Mouse (Mus musculus) gastrocnemius, postnatal 36 days (tissue): ENCODE measurements at regions not wholly inside any gene's neighbourhood (a gene's known extent, or its start where the extent isn't known, plus 50 kb on each side); places are given as distances from the start of the nearest gene placed in this dataset.
A peak's percentile ranks its signal among the peaks of the same experiment; 100 is the strongest.

Experiments used
- DNase-seq, 2 experiments: peaks; one replicate each; pipeline ENCODE4 v3.0.0; 2022
- intact Hi-C: fragments of 180-260 bp; cut with DNase I; formaldehyde crosslinking; loops from one replicate; pipeline ENCODE4 v1.15.1; 2025

DNA sequence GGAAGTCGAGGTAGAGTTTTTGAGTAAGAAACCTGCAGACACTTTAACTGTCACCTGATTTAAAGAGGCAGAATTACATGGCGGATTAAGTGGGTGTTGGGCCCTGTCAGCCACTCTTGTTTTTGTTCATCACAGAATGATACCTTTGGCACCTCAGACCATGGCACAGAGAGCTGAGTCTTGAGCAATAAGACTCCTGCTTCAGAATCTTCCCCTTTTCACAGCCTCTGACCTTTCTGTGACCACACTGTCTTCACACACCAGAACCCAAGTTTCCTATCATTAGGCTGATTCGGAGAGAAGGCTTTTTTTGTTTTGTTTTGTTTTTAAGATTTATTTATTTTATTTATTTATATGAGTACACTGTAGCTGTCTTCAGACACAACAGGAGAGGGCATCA, 192.8 kb downstream of the Gm10260 start:
- no peak for DNase-seq
- intact Hi-C loops, result no loop called here

DNA sequence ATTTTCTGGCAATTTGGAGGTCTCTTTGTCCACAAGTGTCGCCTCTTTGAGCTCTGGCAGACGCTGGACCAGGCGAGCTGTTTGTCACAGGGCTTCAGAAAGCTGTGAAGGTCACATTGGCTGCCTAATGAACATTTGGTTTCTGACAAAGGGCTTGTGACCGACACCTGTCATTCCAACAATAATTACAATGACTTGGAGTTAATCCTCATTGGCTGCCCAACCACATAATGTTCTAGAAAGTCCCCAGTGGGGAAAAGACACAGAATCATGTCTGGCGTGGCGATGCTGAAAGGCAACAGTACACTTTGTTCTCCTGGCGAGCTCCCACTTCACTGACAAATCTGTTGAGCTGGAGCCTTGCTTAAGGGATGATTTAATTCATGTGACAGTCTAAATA, 194.4 kb downstream of the Gm10260 start:
- peak in 1 of 2 experiments; percentile 76 for DNase-seq
- intact Hi-C loops, result no loop called here

DNA sequence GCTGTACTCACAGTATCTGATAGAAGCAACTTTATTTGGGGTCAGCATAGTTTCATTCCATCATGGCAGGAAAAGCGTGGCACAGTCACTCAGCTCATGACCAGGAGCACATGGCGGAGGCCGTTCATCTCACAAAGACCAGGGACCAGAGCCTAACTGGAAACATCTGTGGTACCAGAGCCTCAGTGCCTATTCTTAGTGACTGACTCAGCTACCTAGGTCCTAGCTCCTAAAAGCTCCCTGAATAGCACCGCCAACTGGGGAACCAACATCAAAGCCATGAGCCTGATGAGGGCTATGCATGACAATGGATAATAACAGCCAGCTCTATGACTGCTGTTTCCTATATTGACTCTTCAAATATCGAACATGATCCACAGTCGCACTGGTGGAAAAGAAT, 198.2 kb downstream of the Gm10260 start:
- intact Hi-C loops, result no loop called here

DNA sequence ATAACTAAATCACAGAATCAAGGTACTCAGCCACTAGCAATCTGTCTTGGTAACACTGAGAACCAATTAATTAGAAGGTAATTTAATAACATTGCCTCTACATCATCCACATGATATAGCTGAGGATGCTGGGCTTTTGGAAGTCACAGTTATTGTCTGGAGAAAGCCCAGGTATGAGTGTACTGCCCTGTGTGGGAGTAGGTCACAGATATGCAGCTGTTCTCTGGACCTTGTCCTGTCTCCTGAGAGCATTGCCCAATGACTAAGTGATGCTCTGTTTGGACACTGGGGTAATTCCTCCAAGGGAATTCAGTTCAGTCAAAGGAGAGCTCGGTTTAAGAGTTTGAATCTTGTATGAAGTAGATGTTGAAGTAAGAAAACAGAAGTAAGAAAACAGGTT, 199.6 kb downstream of the Gm10260 start:
- intact Hi-C loops, result no loop called here
- no peak for DNase-seq

More for the DNA sequence above, 198.2 kb downstream of the Gm10260 start:
- no peak for DNase-seq

DNA sequence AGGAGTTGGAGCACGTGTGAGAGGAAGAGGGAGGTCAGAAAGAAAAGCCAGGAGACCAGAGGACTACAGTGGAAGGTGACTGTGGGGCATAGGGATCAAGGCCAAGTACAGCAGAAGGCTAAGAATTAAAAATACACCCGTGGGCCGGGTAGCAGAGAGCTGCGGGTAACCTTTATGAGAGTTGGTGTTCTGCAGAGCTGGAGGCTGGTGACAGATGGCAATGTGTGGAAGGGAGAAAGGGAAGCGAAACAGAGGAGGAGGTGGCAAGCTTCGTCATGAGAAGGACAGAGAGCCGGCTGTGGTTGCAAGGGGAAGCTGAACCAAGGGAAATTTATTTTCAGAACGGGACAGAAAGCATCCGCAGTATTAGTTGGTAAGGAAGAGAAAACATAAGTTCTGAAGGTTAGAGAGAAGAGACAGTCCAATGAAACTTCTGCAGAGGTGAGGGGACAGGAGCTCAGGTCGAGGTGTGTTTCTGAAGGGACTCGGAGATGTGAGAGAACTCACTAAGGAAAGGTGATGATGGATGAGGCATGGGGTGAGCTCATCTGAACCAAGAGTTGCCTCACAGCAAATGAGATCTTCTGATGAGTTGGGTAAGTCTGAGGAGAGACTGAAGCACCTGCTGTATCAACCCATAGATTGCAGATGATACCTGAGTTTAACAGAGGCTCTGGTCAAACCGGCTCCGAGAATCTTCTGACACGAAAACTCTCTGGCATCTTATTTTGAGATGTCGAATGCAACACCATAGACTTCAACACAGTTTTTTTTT, 200.6 kb downstream of the Gm10260 start:
- intact Hi-C loops, result no loop called here
- DNase-seq, result no peak

DNA sequence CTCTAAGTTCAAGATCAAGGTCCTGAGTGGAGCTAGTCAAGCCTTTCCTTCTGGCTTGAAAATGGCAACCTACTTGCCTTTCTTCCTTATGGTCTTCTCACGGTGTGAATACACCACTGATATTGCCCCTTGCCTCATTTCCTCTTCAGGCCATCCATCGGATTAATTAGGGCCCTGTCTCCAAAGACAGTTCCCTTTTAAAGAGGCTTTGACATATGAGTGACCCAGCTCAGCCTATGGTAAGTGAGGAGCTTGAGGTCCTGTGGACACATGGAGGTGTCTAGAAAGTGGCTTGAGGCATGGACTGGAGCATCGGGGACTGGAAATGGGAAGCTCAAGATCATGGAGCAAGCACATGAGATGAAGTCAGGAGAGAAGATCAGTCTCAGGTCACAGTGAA, 201.5 kb downstream of the Gm10260 start:
- intact Hi-C loops, result no loop called here
- DNase-seq, result no peak

DNA sequence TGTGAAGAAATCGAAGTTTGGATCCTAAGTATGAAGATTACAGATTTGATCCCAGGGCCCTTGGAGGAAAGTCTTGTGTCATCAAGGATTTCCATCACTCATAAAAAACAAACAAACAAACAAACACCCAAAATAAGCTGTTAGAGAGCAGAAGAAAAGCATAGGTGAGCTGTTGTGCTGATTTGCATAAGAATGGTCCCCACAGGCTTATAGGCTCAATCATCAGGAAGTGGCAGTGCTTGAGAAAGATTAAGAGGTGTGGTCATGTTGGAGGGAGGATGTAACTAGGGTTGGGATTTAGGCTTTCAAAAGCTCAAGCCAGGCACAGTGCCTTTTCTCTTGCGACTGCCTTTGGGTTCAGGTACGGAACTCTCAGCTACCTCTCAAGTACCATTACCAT, 205.1 kb downstream of the Gm10260 start:
- intact Hi-C loops, result no loop called here
- DNase-seq, result no peak

DNA sequence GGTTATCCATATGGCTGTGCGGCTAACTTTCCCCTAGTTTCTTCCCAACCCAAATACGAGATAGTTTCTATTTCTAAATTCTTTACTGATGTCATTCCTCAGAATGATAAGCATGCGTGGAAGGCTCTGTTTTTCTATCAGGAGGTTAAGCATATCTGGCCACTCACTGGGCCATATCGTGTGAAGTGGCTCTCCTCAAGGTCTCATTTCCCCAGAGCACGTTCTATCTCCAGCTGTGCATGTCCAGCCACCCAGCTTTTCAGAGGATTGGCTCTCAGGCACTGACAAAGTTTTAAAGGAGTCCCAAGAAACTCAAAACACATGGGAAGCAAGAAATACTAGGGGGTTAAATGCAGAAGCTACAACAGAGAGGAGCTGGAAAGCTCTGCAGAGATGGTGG, 205.8 kb downstream of the Gm10260 start:
- intact Hi-C loops, result no loop called here
- no peak for DNase-seq

DNA sequence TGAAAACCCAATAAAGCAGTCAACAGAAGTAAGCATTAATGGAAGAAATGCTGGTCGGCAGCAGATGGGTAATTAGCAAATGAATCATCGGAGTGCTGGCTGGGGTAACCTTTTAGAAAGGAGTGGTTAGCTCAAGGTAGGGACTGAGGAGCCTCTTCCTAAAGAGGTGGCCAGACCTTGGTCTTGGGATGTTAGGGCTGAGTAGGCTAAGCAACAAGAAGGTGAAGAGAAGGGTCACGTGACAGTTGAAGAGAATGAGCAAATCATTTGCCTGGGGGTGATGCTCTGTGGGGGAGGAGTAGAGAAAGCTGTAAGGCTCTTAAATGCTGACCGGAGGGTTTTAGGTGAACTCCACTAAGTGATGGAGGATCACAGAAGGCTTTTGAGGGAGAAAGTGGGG, 208.2 kb downstream of the Gm10260 start:
- intact Hi-C loops, result no loop called here
- no peak for DNase-seq

DNA sequence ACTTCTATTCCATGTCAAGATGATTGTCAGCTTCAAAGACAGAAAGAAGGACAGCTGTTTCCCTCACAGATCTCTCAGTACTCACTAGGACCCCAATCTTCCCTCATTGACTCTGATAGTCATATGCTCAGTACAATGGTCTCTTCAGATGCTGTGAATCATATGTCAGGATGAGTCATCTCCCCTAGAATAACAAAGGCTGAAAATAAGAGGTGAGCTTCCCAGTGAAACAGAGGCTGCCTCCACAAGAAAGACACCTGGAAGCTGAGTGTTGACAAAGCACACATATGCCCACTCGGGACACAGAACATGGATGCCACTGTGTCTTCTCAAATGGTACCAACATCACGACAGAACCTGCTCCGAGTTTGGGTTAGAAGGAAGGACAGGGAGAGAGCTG, 209.6 kb downstream of the Gm10260 start:
- intact Hi-C loops, result no loop called here
- no peak for DNase-seq

DNA sequence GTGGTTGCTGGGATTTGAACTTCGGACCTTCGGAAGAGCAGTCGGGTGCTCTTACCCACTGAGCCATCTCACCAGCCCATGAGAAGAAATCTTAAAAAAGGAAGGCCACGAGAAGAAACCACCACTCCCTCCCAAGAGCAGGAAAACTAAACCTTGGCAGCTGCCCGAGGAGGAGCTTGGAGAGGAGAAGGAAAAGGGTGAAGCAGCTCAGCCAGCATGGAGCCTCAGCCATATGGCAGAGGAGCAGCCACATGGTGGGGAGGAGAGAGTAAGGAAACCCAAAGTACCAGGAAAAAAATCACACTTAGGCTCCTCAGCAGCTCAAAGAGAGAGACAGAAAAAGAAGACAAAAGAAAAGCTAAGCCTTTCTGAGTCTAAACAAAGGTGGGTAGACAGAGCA, 210.3 kb downstream of the Gm10260 start:
- no peak for DNase-seq
- intact Hi-C loops, result no loop called here

DNA sequence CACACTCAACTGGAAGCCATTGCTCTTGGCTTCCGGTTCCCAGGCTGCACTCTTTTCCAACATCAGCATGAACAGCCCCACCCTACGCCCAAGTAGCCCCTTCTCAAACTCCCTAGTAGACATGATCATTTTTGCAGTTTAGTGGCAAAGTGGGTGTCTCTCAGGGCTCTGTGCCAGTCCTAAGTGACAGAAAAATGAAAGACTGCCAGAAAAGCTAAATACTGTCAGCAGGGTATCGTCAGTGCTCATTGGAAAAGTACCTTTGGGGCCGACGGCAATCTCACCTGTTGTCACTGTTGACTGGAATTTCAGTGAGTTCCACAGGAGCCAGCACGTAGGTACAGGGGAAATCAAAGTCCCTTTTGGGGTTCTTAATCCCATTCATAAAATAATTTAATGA, 211.0 kb downstream of the Gm10260 start:
- no peak for DNase-seq
- intact Hi-C loops, result no loop called here

DNA sequence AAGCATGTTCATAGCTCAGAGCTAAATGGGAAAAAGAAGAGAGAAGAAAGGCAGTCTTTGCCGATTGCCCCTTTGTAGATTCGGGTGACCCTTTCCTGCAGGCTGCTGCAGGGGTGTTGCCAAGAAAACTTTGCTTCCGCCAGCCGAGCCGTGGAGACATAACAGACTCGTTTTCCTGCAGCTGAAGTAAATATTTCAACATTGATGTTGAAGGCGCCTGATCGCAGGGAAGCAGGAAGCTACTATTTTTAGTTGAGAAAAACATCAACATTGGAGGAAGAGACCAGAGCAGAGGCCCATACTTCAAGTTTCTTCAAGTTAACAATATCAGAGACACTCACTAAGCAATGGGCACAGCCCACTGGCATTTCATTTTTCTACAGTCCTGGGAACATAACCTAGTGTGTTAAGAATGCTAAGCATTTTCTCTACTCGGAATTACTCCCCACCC, 211.9 kb downstream of the Gm10260 start:
- peak; percentile 39 to 52 for DNase-seq
- intact Hi-C loops, result no loop called here

DNA sequence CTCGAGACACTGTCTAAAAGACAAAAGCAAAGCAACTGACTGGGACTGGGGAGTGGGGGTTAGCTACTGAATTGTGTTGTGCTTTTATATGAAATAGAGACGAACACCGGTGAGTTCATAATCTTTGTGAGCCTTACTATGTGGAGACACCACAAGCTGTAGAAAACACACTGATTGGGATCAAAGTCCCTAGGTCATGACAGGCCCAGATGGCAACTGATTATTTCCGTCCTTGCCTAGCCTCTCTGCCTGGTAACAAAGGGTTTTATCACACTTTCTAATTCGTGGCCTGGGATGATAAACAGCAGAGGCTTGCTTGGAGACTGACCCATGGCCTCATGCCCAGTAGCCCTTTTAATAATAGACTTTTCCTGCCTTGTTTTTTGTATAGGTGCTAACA, 213.5 kb downstream of the Gm10260 start:
- intact Hi-C loops, result no loop called here

DNA sequence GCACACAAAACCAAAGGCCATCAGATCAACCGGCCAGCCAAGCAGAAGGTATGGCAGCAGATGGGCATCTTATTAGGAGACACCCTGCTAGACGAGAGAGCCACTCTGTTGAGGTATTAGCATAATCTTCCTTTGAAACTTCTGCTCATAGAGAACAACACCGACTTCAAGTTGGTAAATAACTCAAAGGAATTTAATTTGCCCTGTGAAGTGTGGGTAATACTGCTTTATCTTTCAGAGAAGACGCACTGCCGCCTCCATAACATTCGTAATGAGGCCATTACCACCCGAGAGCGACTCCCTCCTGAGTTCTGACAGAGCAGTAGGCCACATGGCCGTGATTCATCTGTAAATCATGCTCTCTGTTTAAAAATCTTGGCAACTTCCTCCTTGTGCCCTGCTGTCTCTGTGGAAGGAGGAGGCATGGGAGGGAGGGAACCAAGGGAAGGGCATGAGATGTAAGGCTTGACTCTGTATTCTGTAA, 214.4 kb downstream of the Gm10260 start:
- DNase-seq, result no peak
- intact Hi-C loops, result no loop called here

More for the DNA sequence above, 213.5 kb downstream of the Gm10260 start:
- no peak for DNase-seq

DNA sequence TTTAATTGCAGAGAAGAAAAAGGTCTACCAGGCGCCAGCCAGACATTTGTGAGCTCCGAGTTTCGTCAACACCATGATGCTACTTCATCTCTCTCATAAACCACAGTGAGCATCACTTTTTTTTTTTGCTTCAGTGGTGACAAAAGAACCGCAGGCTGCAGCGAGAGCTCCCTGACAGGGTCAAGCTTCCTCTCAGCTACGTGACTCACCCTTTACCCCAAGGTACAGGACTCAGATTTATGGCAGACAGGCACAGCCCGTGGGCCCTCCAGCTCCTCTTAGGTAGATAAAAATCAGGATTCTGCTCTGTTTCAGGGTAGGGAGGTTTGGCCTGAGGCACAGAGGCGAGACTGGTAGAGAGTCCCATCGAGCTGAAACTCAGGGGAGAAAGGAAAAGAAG, 220.7 kb downstream of the Gm10260 start:
- intact Hi-C loops, result no loop called here
- DNase-seq, result no peak

DNA sequence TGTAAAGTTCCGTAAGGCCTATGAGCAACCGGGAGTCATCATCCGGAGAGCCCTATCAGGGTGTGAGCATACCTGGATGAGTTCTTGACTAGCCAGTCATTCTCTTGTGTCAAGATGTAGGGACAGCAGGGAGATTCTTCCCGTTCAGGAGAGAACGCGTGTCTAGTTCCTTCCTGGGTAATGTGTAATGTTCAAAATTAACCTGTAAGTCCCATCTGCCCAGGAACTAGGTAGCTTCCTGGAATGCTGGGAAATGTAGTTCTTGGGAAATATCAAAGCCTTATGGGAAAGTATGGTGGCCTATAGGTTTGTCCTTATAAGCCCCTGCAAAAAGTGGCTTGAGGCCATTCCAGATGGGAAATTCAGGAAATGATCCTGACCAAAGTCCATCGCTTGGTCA, 222.0 kb downstream of the Gm10260 start:
- intact Hi-C loops, result no loop called here

DNA sequence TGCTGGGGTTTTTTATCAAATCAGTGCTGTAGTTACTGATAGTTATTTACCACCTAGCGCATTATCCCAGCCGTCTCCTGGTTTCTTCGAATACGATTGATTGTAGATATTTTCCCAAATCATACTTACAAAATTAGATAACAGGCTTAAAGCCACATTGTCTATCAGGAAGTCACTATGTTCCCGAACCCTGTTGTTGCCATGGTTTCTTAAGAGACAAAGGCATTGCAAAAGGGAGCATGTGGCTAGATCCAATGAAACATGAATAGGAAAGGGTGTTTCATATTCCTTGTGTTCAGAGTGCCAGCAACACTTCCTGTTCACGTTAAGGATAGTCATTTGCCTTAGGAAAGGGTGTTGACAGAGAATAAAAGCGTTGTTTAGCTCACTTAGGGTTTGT, 222.7 kb downstream of the Gm10260 start:
- intact Hi-C loops, result no loop called here
- DNase-seq, result no peak

More for the DNA sequence above, 222.0 kb downstream of the Gm10260 start:
- no peak for DNase-seq

DNA sequence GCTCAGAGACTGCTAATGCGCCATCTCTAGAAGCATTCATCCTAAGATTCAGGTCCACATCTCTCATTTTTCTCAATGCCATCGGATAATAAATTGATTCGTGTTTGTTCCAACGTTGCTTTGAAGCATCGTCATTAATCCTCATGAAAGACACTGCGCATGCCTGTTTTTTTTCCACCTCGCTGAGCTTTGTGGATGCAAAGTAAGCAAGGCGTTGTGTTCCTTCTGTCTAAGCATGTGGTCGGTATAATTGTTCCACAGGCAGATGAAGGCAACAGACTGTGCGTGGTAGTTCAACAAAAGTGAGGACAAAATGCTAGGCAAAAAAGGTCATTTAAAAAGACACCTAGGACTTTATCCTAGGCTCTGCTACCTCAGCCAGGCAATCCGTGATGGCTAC, 223.2 kb downstream of the Gm10260 start:
- intact Hi-C loops, result no loop called here
- no peak for DNase-seq

DNA sequence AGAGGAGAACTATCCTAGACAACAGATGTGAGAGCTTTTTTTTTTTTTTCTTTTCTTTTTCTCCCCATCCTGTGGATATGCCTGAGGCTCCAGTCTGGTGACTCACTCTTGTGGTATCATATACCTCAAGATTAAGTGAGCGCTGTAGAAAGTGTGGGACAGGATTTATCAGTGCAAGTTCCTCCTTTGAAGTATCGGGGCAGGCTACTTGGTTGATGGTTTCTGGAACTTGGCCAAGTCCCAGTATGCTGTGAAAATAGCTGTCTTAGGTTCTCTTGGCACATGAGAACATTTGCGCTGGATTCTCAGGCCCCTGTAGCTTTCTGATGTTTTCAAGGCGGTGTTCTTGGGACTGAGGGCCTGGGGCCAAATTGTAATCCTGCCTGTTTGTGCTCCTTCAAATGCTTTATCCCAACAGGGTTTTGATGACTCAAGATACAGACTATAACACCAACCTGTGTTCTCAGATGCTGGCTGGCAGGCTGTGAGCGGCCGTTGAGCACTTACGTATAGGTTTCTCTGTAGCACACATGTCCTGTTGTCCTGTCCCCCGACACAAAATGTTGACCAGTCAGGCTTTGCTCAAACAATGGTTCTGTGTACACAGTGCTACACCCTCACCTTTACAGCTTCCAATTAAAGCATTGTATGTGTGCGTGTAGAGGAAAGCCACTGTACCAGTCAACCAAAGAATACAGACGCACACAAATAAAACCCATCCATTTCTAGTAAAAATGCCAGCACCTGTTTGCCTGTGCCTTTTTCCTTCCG, 226.4 kb downstream of the Gm10260 start:
- DNase-seq, result no peak
- intact Hi-C loops, result no loop called here

DNA sequence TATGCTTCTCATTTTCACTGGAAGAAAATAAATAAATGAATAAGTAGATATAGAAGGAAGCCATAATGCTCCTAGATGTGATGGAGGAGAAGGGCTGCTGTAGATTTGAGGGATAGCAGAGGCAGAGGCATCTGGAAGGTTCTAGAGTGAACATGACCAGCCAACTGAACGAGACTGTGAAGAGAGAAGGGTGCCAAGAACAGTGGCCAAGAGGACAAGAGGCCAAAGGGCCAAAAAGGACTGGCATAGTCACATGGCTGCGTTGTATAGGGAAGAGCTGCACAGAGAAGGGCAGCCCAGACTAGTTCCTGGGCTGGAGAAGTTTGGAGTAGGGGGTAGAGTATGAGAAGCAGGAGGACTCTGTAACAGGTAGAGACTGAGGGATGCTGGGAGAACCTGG, 229.3 kb downstream of the Gm10260 start:
- intact Hi-C loops, result no loop called here
- DNase-seq, result no peak

DNA sequence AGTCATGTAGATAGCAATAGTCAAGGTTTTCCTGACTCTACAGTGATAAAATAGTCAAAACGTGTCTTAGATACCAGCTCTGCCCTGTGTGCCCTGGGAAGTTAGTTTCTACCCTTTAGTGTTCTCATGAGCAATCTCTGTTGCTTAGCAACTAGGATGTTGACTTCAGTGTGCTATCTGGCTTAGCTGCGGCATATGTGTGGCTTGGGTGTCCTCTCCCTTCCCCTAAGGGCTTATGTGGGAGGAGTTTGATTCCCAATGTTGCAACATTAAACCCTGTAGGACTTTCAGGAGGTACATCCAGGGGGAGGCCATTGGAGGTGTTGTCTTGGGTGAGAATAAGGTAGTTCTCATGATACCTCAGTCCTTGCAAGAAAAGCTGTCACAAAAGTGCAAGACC, 229.9 kb downstream of the Gm10260 start:
- intact Hi-C loops, result no loop called here
- DNase-seq, result no peak
